Mouse (Mus musculus) ovary, adult 18-20 months (tissue): ENCODE measurements around the gene Aars.
A peak's percentile ranks its signal among the peaks of the same experiment; 100 is the strongest.
"Not testable (repeated sequence)": the region's sequence is repeated elsewhere in the genome, so short reads cannot be mapped to it uniquely, and the experiment has no call there.

Experiments
- DNase-seq: peaks from one replicate; pipeline ENCODE4 v3.0.0; 2022; ENCODE audit warnings: low spot score, mixed read lengths

Gene Aars

GRCm38 (mm10) chr8:111032916-111033315 is at the start of gene Aars:
Aars (plus strand) TSS chr8:111033144.
- DNase-seq: no peak

GRCm38 (mm10) chr8:110987805-110988744 is 44.9 kb upstream of the Aars start:
- no peak for DNase-seq

- no peak for DNase-seq
Measured at GRCm38 (mm10) chr8:110990017-110990416, 42.9 kb upstream of the Aars start.

GRCm38 (mm10) chr8:110996641-110997430 is 36.1 kb upstream of the Aars start:
- DNase-seq: no peak

- peak; percentile 76 for DNase-seq
Measured at GRCm38 (mm10) chr8:110997547-110998531, 35.1 kb upstream of the Aars start, which contains the start of gene Ddx19a. Ddx19a (minus strand) TSS chr8:110997800.

GRCm38 (mm10) chr8:111010230-111010991 is 22.5 kb upstream of the Aars start:
- DNase-seq: not testable (repeated sequence)

GRCm38 (mm10) chr8:111026609-111027008 is 6.3 kb upstream of the Aars start:
- not testable (repeated sequence) for DNase-seq

GRCm38 (mm10) chr8:111027391-111027937 is 5.5 kb upstream of the Aars start:
- DNase-seq: peak; percentile 71

GRCm38 (mm10) chr8:111029589-111029988 is 3.4 kb upstream of the Aars start:
- no peak for DNase-seq

GRCm38 (mm10) chr8:111030045-111030444 is 2.9 kb upstream of the Aars start:
- no peak for DNase-seq

GRCm38 (mm10) chr8:111031572-111031971 is 1.4 kb upstream of the Aars start, which contains the start of gene Ddx19b:
Ddx19b (minus strand) TSS chr8:111031751.
- DNase-seq: no peak

- peak; percentile 98 for DNase-seq
Measured at GRCm38 (mm10) chr8:111033482-111034215, 705 bp downstream of the Aars start.

GRCm38 (mm10) chr8:111034276-111034675 is 1.3 kb downstream of the Aars start:
- no peak for DNase-seq

GRCm38 (mm10) chr8:111036591-111036990 is 3.6 kb downstream of the Aars start:
- DNase-seq: no peak

- no peak for DNase-seq
Measured at GRCm38 (mm10) chr8:111042546-111042945, 9.6 kb downstream of the Aars start.

- peak; percentile 43 for DNase-seq
Measured at GRCm38 (mm10) chr8:111044003-111044734, 11.2 kb downstream of the Aars start.

GRCm38 (mm10) chr8:111048694-111049093 is 15.8 kb downstream of the Aars start:
- no peak for DNase-seq

- DNase-seq: no peak
Measured at GRCm38 (mm10) chr8:111049106-111049505, 16.2 kb downstream of the Aars start.
